Mouse (Mus musculus) lung, postnatal 36 days (tissue): ENCODE results near the gene Midn.
"Not testable (repeated sequence)": the region's sequence is repeated elsewhere in the genome, so short reads cannot be mapped to it uniquely, and the experiment has no call there.

Experiments used
- DNase-seq: peaks from one replicate; pipeline ENCODE4 v3.0.0; 2022; ENCODE audit warnings: mixed read lengths

Gene Midn

GRCm38 (mm10) chr10:80159021-80159560 is 11.0 kb downstream of the Midn start:
- peak; percentile 79 for DNase-seq

GRCm38 (mm10) chr10:80159561-80160454 is 11.7 kb downstream of the Midn start:
- peak; percentile 99 for DNase-seq

- DNase-seq, result peak; percentile 92
These were observed 12.6 kb downstream of the Midn start for GRCm38 (mm10) chr10:80160455-80161371.

GRCm38 (mm10) chr10:80161522-80162242 is 13.6 kb downstream of the Midn start:
- DNase-seq, result peak; percentile 64

DNA sequence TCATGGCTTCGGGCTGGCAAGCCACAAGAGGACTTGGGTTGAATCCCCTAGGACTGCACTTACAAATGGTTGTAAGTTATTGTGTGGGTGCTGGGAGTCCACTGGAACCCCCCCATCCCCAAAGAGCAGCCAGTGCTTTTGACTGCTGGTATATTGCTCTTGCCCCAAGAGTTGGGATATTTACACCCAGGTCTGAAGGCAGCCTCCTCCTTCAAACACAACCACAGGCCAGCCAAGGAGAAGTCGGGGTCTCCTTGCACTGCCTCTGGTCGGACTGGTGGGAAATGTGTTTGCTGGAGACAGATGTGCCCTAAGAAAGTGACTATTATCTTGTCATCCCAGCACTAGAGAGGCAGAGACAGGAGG is 14.2 kb downstream of the Midn start:
- DNase-seq, result no peak

GRCm38 (mm10) chr10:80162716-80163299 is 14.7 kb downstream of the Midn start:
- DNase-seq, result no peak

DNA sequence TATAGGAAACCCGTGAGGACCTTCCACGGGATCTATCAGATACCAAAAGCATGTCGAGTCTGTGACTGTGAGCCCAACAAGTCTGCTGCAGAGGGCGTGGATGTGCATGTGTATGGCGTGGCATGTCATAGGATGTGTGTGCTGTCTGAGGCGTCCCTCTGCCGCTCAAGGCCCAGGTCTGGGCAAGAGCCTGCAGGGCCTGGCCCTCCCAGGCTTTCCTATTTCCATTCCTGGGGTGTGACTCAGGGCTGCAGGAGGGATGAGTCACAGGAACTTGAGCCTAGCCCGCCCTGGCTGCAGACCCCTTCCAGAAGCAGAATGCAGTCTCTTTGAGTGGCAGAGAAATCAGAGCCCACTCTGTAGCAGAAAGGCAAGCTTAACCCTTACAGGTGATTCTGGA is 15.6 kb downstream of the Midn start:
- DNase-seq, result peak; percentile 37

GRCm38 (mm10) chr10:80164161-80164997 is 16.3 kb downstream of the Midn start:
- no peak for DNase-seq

GRCm38 (mm10) chr10:80164998-80165344 is 16.9 kb downstream of the Midn start:
- peak; percentile 99 for DNase-seq

GRCm38 (mm10) chr10:80165392-80166128 is 17.5 kb downstream of the Midn start, which contains the start of gene Cirbp:
Cirbp (plus strand) TSS chr10:80165985.
- no peak for DNase-seq

DNA sequence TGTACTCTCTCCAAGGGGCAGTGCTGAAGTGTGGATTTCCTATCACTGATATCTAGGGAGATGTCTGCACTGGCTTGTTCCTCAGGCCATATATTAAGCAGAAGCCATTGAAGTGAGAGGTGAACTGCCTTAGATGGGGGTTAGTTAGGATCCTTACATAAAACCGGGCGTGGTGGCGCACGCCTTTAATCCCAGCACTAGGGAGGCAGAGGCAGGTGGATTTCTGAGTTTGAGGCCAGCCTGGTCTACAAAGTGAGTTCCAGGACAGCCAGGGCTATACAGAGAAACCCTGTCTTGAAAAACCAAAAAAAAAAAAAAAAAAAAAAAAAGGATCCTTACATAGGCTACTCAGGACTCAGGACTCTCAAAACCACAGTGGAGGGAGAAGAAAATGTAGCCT is 18.1 kb downstream of the Midn start:
- DNase-seq, result not testable (repeated sequence)

DNA sequence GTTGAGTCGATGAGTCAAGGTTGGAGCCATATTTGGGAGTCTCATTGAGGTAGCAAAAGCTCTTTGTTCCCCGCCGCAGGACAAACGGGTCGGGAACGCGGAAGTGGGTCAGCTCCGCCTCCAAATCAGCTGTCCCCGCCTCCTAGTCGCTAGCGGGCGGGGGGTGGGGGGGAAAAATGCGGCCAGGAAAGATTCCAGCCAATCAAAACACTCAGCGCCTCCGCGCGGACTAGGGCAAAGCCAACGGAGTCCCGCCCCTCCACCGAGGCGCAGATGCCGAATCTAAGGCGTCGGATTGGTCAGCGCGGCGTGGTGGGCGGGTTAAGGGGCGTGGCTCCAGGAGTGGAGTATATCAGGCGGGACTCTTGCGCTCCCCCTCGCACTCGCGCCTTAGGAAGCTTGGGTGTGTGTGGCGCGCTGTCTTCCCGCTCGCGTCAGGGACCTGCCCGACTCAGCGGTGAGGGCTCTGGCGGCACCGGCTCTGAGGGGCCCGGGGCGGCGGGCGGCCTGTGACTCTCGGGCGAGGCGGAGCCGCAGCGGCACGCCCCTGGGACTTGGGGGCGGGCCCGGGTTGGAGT is 19.5 kb downstream of the Midn start:
- peak; percentile 99 for DNase-seq

- DNase-seq, result peak; percentile 95
These were observed 20.1 kb downstream of the Midn start for GRCm38 (mm10) chr10:80168038-80168661.

- DNase-seq, result no peak
These were observed 21.0 kb downstream of the Midn start for GRCm38 (mm10) chr10:80169070-80169469.

- DNase-seq, result no peak
These were observed 21.6 kb downstream of the Midn start for GRCm38 (mm10) chr10:80169651-80170050.

- no peak for DNase-seq
These were observed 22.0 kb downstream of the Midn start for GRCm38 (mm10) chr10:80170052-80170451.

GRCm38 (mm10) chr10:80170601-80171021 is 22.5 kb downstream of the Midn start:
- DNase-seq, result no peak

DNA sequence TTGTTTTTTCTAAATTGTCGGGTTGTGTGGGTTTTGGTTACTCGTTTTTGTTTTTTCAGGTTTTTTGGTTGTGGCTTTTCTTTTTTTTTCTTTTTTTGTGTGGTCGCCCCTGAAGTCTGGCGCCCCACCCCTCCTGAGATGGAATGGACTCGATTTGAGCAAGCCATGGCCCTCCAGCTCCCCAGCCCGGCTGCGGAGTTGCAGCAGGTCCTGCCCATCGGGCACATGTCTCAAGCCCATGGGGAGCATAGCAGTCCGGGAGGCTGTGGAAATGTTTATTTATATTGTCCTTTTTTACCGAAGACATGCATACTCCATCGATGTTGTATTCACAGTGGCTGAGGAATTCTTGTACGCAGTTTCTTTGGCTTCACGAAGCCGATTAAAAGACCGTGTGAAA is 23.2 kb downstream of the Midn start:
- no peak for DNase-seq

GRCm38 (mm10) chr10:80171760-80172526 is 23.9 kb downstream of the Midn start:
- no peak for DNase-seq
